Mouse (Mus musculus): ENCODE data around the gene E030030I06Rik.
"Not testable (repeated sequence)": the region's sequence is repeated elsewhere in the genome, so short reads cannot be mapped to it uniquely, and the experiment has no call there.

Gene E030030I06Rik

GRCm38 (mm10) chr10:22149073-22149690, at the start of gene E030030I06Rik:
E030030I06Rik (minus strand) TSS chr10:22149270.
- DNase-seq, result no peak

- DNase-seq, result not testable (repeated sequence)
Measured at GRCm38 (mm10) chr10:22191035-22191434, 42.0 kb upstream of the E030030I06Rik start.

GRCm38 (mm10) chr10:22176515-22176914, 27.4 kb upstream of the E030030I06Rik start:
- DNase-seq, result not testable (repeated sequence)

GRCm38 (mm10) chr10:22174190-22174487, 25.1 kb upstream of the E030030I06Rik start:
- DNase-seq, result not testable (repeated sequence)

- DNase-seq, result not testable (repeated sequence)
Measured at GRCm38 (mm10) chr10:22173335-22174189, 24.5 kb upstream of the E030030I06Rik start.

GRCm38 (mm10) chr10:22172431-22173334, 23.6 kb upstream of the E030030I06Rik start:
- not testable (repeated sequence) for DNase-seq

- DNase-seq, result not testable (repeated sequence)
Measured at GRCm38 (mm10) chr10:22169116-22169515, 20.0 kb upstream of the E030030I06Rik start.

GRCm38 (mm10) chr10:22167061-22167460, 18.0 kb upstream of the E030030I06Rik start:
- not testable (repeated sequence) for DNase-seq

GRCm38 (mm10) chr10:22166025-22166424, 17.0 kb upstream of the E030030I06Rik start:
- DNase-seq, result not testable (repeated sequence)

GRCm38 (mm10) chr10:22165328-22166003, 16.4 kb upstream of the E030030I06Rik start:
- not testable (repeated sequence) for DNase-seq

GRCm38 (mm10) chr10:22163705-22164583, 14.9 kb upstream of the E030030I06Rik start:
- peak; percentile 76 for DNase-seq

- DNase-seq, result not testable (repeated sequence)
Measured at GRCm38 (mm10) chr10:22163279-22163678, 14.2 kb upstream of the E030030I06Rik start.

GRCm38 (mm10) chr10:22159581-22160140, 10.6 kb upstream of the E030030I06Rik start:
- no peak for DNase-seq

- DNase-seq, result no peak
Measured at GRCm38 (mm10) chr10:22159131-22159561, 10.1 kb upstream of the E030030I06Rik start.

- DNase-seq, result not testable (repeated sequence)
Measured at GRCm38 (mm10) chr10:22158310-22158999, 9.4 kb upstream of the E030030I06Rik start, which contains the start of the genes Raet1e and H60b. Raet1e (plus strand) TSS chr10:22158569. H60b (plus strand) TSS chr10:22158586.

- no peak for DNase-seq
Measured at GRCm38 (mm10) chr10:22154871-22155799, 6.1 kb upstream of the E030030I06Rik start.

- not testable (repeated sequence) for DNase-seq
Measured at GRCm38 (mm10) chr10:22154127-22154526, 5.1 kb upstream of the E030030I06Rik start.

GRCm38 (mm10) chr10:22153147-22153690, 4.1 kb upstream of the E030030I06Rik start:
- DNase-seq, result not testable (repeated sequence)

All from thymus, postnatal 14 days (tissue).